ENCODE assay signal across 1 mouse cellular context in genomic region chr12:32061090-32061930, GRCm38 (mm10).
TF ChIP-seq lines count a peak whose summit lies in the region.

Gene Prkar2b (minus strand): TSS chr12:32061296.

TF ChIP-seq in CH12.LX, 34 proteins besides CTCF, POLR2A, EP300 and RAD21 (continued from another document):
- TF ChIP-seq USF2 (conservative IDR thresholded peaks at IDR 0.05; ENCODE audit: low read depth, low read length) (no peak; the same call in 1 of the 2 replicates), MXI1 (IDR thresholded peaks at IDR 0.05; ENCODE audit: low read depth, low read length) (peak; percentile 91), E2F4 (IDR thresholded peaks at IDR 0.05; ENCODE audit: insufficient replicate concordance, low read depth, low read length) (no peak), CHD2 (IDR thresholded peaks at IDR 0.05; ENCODE audit: low read length) (no peak), NELFE (IDR thresholded peaks at IDR 0.05; ENCODE audit: low read depth, low read length) (peak; percentile 54), MAZ (IDR thresholded peaks at IDR 0.05; ENCODE audit: low read depth, low read length) (peak; percentile 90), UBTF (IDR thresholded peaks at IDR 0.05; ENCODE audit: low read depth, low read length) (peak; percentile 96; the same call in 1 of the 2 replicates), ZMIZ1 (IDR thresholded peaks at IDR 0.05; ENCODE audit: low read depth, low read length) (peak; percentile 27; the same call in 1 of the 2 replicates), SIN3A (IDR thresholded peaks at IDR 0.05; ENCODE audit: low read length) (no peak), BHLHE40 (IDR thresholded peaks at IDR 0.05; ENCODE audit: low read depth, low read length) (peak; percentile 59), ETS1 (conservative IDR thresholded peaks at IDR 0.05; ENCODE audit: low read depth, low read length) (no peak), HCFC1 (IDR thresholded peaks at IDR 0.05; ENCODE audit: low read depth, low read length) (no peak), SMC3 (IDR thresholded peaks at IDR 0.05; ENCODE audit: low read depth, low read length) (no peak), ELF1 (IDR thresholded peaks at IDR 0.05; ENCODE audit: low read depth, low read length) (peak; percentile 49), IRF4 (IDR thresholded peaks at IDR 0.05; ENCODE audit: low read depth, low read length) (no peak; the same call in 1 of the 2 replicates), RCOR1 (conservative IDR thresholded peaks at IDR 0.05; ENCODE audit: low read depth, low read length) (no peak), GABPA (IDR thresholded peaks at IDR 0.05; ENCODE audit: insufficient replicate concordance, low read depth, low read length) (no peak), TCF12 (IDR thresholded peaks at IDR 0.05; ENCODE audit: low read depth, low read length) (peak; percentile 67), JUND (conservative IDR thresholded peaks at IDR 0.05; ENCODE audit: low read depth, low read length) (no peak), ZC3H11A (IDR thresholded peaks at IDR 0.05; ENCODE audit: low read depth, low read length) (no peak)
